Comparison of ENCODE assay signal across 8 mouse cellular contexts in genomic region chr5:64866331-64867050, GRCm38 (mm10).
DNase-seq lines count a peak whose midpoint lies in the region; TF ChIP-seq lines count a peak whose summit lies in the region.

No protein-coding gene starts in this region.

- dilution Hi-C loops in CH12.LX (cut with MboI; ENCODE audit: extremely low pct_ligation_motif_present, extremely low pct_unique_long_range_greater_than_20kb, low sequenced_read_pairs) = no loop called here

- H3K36me3 ChIP-seq in CH12.LX (replicated peaks in 1 of 2; ENCODE audit: control insufficient read depth in 1 of 2, insufficient read depth in 1 of 2, low read length in 1 of 2) = no peaks in the 10 kb centered on the region
- no peaks in the 10 kb centered on the region for H3K36me3 ChIP-seq in embryonic facial prominence, embryonic 10.5 days (replicated peaks)

- no peak overlapping the region for H3K4me2 ChIP-seq in CH12.LX (ENCODE audit: insufficient read depth, low read depth, poor library complexity, severe bottlenecking)

- in situ Hi-C loops in CH12.LX (cut with MboI; ENCODE audit: low pct_ligation_motif_present, low pct_unique_long_range_greater_than_20kb, low sequenced_read_pairs) = loop anchor here (5.0 to 10.0 kb wide), 2 partner anchors 44 to 368 kb away; no protein-coding TSS in a partner anchor

- DNase-seq in CH12.LX (ENCODE audit: extremely low read depth) = peak; percentile 48
- DNase-seq in adrenal gland, postnatal 10 days = peak; percentile 88
- DNase-seq in embryonic facial prominence, embryonic 10.5 days (ENCODE audit: low spot score) = peak; percentile 72
- peak; percentile 85 for DNase-seq in heart, adult 8-10 months (ENCODE audit: low spot score)
- peak; percentile 92 to 96 for DNase-seq in kidney, postnatal 25 days
- DNase-seq in lung, adult 18-20 months = peak; percentile 80 to 87
- DNase-seq in right cerebral cortex, postnatal 14 days = peak; percentile 85
- DNase-seq in urinary bladder, postnatal 4 days (ENCODE audit: low spot score in 2 of 2) = peak; percentile 66 to 90

- H3K9me3 ChIP-seq in CH12.LX (replicated peaks; ENCODE audit: low read length) = peaks cover 4% of the 10 kb centered on the region
- peaks cover 4% of the 10 kb centered on the region; the same call in 1 of the 2 replicates for H3K9me3 ChIP-seq in embryonic facial prominence, embryonic 10.5 days

- peaks cover 0 to 10% of the 10 kb centered on the region in 2 experiments; a peak in 2 of 4 replicates for H3K4me1 ChIP-seq in CH12.LX (ENCODE audit: control insufficient read depth in 1 of 2, insufficient read depth in 2 of 2)
- peaks cover 22% of the 10 kb centered on the region for H3K4me1 ChIP-seq in embryonic facial prominence, embryonic 10.5 days

- H3K79me2 ChIP-seq in CH12.LX (replicated peaks; ENCODE audit: control insufficient read depth, extremely low read depth, insufficient read depth, poor library complexity, severe bottlenecking) = no peaks in the 10 kb centered on the region

- peak; percentile 76 for TF ChIP-seq RAD21 in CH12.LX (IDR thresholded peaks at IDR 0.05; ENCODE audit: low read depth, low read length)

- TF ChIP-seq EP300 in CH12.LX (IDR thresholded peaks at IDR 0.05; ENCODE audit: low read length) = no peak

- no peak overlapping the region for H3K9ac ChIP-seq in CH12.LX (ENCODE audit: insufficient read depth, low read depth)

- TF ChIP-seq CTCF in CH12.LX (conservative IDR thresholded peaks at IDR 0.05 in 1 of 2, IDR thresholded peaks at IDR 0.05 in 1 of 2; ENCODE audit: low read depth in 2 of 2, low read length in 2 of 2) = peak in 1 of 2 experiments; percentile 73; a peak in 2 of 4 replicates

- H3K4me3 ChIP-seq in CH12.LX (replicated peaks in 1 of 3; ENCODE audit: low read depth in 2 of 3, low read length in 2 of 3, poor library complexity in 1 of 3) = no peak overlapping the region
- no peak overlapping the region for H3K4me3 ChIP-seq in embryonic facial prominence, embryonic 10.5 days

- 42% methylated on average over 5 of the region's 5 CpGs for WGBS in embryonic facial prominence, embryonic 10.5 days

- H3K27me3 ChIP-seq in CH12.LX (replicated peaks) = no peaks in the 10 kb centered on the region
- H3K27me3 ChIP-seq in embryonic facial prominence, embryonic 10.5 days (replicated peaks; ENCODE audit: low read depth, poor library complexity, severe bottlenecking) = no peaks in the 10 kb centered on the region

- H3K27ac ChIP-seq in CH12.LX (ENCODE audit: insufficient read depth, low read depth) = no peak overlapping the region
- H3K27ac ChIP-seq in embryonic facial prominence, embryonic 10.5 days (replicated peaks) = peak overlapping the region; percentile 49; the same call in 1 of the 2 replicates

- TF ChIP-seq POLR2A in CH12.LX (IDR thresholded peaks at IDR 0.05; ENCODE audit: low read depth, low read length) = no peak

TF ChIP-seq in CH12.LX, 34 proteins besides CTCF, POLR2A, EP300 and RAD21:
- no peak for TF ChIP-seq ZKSCAN1 (IDR thresholded peaks at IDR 0.05; ENCODE audit: borderline replicate concordance, low read depth, low read length)
- TF ChIP-seq NELFE (IDR thresholded peaks at IDR 0.05; ENCODE audit: low read depth, low read length) = no peak
- no peak for TF ChIP-seq HCFC1 (IDR thresholded peaks at IDR 0.05; ENCODE audit: low read depth, low read length)
- TF ChIP-seq MEF2A (IDR thresholded peaks at IDR 0.05; ENCODE audit: borderline replicate concordance, low read depth, low read length) = no peak
- no peak for TF ChIP-seq SIN3A (IDR thresholded peaks at IDR 0.05; ENCODE audit: low read length)
- no peak for TF ChIP-seq MXI1 (IDR thresholded peaks at IDR 0.05; ENCODE audit: low read depth, low read length)
- TF ChIP-seq ZC3H11A (IDR thresholded peaks at IDR 0.05; ENCODE audit: low read depth, low read length) = peak; percentile 47; the same call in 1 of the 2 replicates
- no peak for TF ChIP-seq CHD2 (IDR thresholded peaks at IDR 0.05; ENCODE audit: low read length)
- TF ChIP-seq MYC (IDR thresholded peaks at IDR 0.05; ENCODE audit: low read depth, low read length) = no peak
- no peak for TF ChIP-seq PAX5 (IDR thresholded peaks at IDR 0.05; ENCODE audit: low read length)
- no peak for TF ChIP-seq IRF4 (IDR thresholded peaks at IDR 0.05; ENCODE audit: low read depth, low read length)
- TF ChIP-seq GABPA (IDR thresholded peaks at IDR 0.05; ENCODE audit: insufficient replicate concordance, low read depth, low read length) = no peak
- no peak for TF ChIP-seq ELF1 (IDR thresholded peaks at IDR 0.05; ENCODE audit: low read depth, low read length)
- TF ChIP-seq ZNF384 (IDR thresholded peaks at IDR 0.05; ENCODE audit: low read depth, low read length) = peak; percentile 92
- no peak for TF ChIP-seq KAT2A (IDR thresholded peaks at IDR 0.05; ENCODE audit: insufficient replicate concordance, low read length)
- TF ChIP-seq SMC3 (IDR thresholded peaks at IDR 0.05; ENCODE audit: low read depth, low read length) = peak; percentile 66
- TF ChIP-seq POLR2AphosphoS2 (IDR thresholded peaks at IDR 0.05; ENCODE audit: low read depth, low read length) = no peak
- TF ChIP-seq RCOR1 (conservative IDR thresholded peaks at IDR 0.05; ENCODE audit: low read depth, low read length) = no peak
- TF ChIP-seq USF1 (IDR thresholded peaks at IDR 0.05; ENCODE audit: low read depth, low read length) = no peak
- TF ChIP-seq TCF12 (IDR thresholded peaks at IDR 0.05; ENCODE audit: low read depth, low read length) = no peak
